27 mouse cellular contexts compared by ENCODE assay signal in genomic region chr7:139079141-139079540, GRCm38 (mm10). TPM values are rescaled to one million over a fixed set of nuclear protein-coding genes. Genes with fewer than 3 reads are reported as not detected.
DNase-seq lines count a peak whose midpoint lies in the region; ATAC-seq and TF ChIP-seq lines count a peak whose summit lies in the region.
"Had no signal": no experiment of that assay in that cellular context is flagged by ENCODE, and none has a peak within 500 bp of the region (broad histone marks: within the 10 kb centered on the region; RNA-seq: fewer than 3 reads in every experiment).

No protein-coding gene starts in this region.

- peaks cover 75% of the 10 kb centered on the region for H3K4me1 ChIP-seq in hindbrain, embryonic 10.5 days (replicated peaks)
- H3K4me1 ChIP-seq in hindbrain, postnatal 0 days (ENCODE audit: insufficient read depth, low read length) = peaks cover 35% of the 10 kb centered on the region
- peaks cover 45% of the 10 kb centered on the region for H3K4me1 ChIP-seq in neural tube, embryonic 11.5 days (ENCODE audit: control insufficient read depth, insufficient read depth, low read length)
- peaks cover 57% of the 10 kb centered on the region for H3K4me1 ChIP-seq in neural tube, embryonic 15.5 days
- peaks cover 31% of the 10 kb centered on the region for H3K4me1 ChIP-seq in hindbrain, embryonic 14.5 days (replicated peaks; ENCODE audit: control insufficient read depth, insufficient read depth, low read length)
- H3K4me1 ChIP-seq: heart, embryonic 15.5 days had no signal

- no peak for TF ChIP-seq CTCF in hindbrain, postnatal 0 days (IDR thresholded peaks at IDR 0.05; ENCODE audit: low read depth)

- no peak overlapping the region for H3K9ac ChIP-seq in hindbrain, postnatal 0 days (replicated peaks; ENCODE audit: low read length)
- no peak overlapping the region for H3K9ac ChIP-seq in neural tube, embryonic 11.5 days (ENCODE audit: low read length)
- no peak overlapping the region for H3K9ac ChIP-seq in neural tube, embryonic 15.5 days (replicated peaks)
- no peak overlapping the region for H3K9ac ChIP-seq in hindbrain, embryonic 14.5 days
- H3K9ac ChIP-seq: heart, embryonic 15.5 days; liver, embryonic 14.5 days had no signal

- no peaks in the 10 kb centered on the region for H3K36me3 ChIP-seq in hindbrain, embryonic 10.5 days
- H3K36me3 ChIP-seq in hindbrain, postnatal 0 days (ENCODE audit: insufficient read depth, low read length) = no peaks in the 10 kb centered on the region
- no peaks in the 10 kb centered on the region for H3K36me3 ChIP-seq in neural tube, embryonic 11.5 days (ENCODE audit: control insufficient read depth, insufficient read depth, low read length)
- H3K36me3 ChIP-seq in neural tube, embryonic 15.5 days = no peaks in the 10 kb centered on the region
- no peaks in the 10 kb centered on the region for H3K36me3 ChIP-seq in hindbrain, embryonic 14.5 days (replicated peaks; ENCODE audit: control insufficient read depth, insufficient read depth)
- H3K36me3 ChIP-seq: heart, embryonic 10.5 days; heart, embryonic 15.5 days had no signal

- no peak for DNase-seq in hindbrain, embryonic 10.5 days (ENCODE audit: low spot score)
- DNase-seq in hindbrain, postnatal 0 days (ENCODE audit: low spot score) = no peak
- no peak for DNase-seq in neural tube, embryonic 11.5 days (ENCODE audit: low spot score)
- no peak for DNase-seq in hindbrain, embryonic 14.5 days (ENCODE audit: low spot score)
- DNase-seq in embryo, embryonic 10 days (ENCODE audit: low spot score) = no peak
- no peak for DNase-seq in Muller cell, postnatal 12 days (ENCODE audit: inconsistent ontology term)
- DNase-seq: adrenal gland, postnatal 10 days; cerebellum, adult 8-10 months; gastrocnemius, postnatal 10 days; heart, adult 11 months; kidney, postnatal 14 days; layer of hippocampus, adult 9-11 months; liver; lung, adult 2 months; right cerebral cortex, postnatal 4 days; thymus, adult 18-20 months; thymus, postnatal 25 days had no signal

- peak overlapping the region; percentile 87 for H3K27ac ChIP-seq in hindbrain, embryonic 10.5 days
- no peak overlapping the region for H3K27ac ChIP-seq in hindbrain, postnatal 0 days
- H3K27ac ChIP-seq in neural tube, embryonic 11.5 days (ENCODE audit: low read depth, low read length) = peak overlapping the region; percentile 77; the same call in 1 of the 2 replicates
- H3K27ac ChIP-seq in neural tube, embryonic 15.5 days (replicated peaks) = no peak overlapping the region
- H3K27ac ChIP-seq in hindbrain, embryonic 14.5 days = 0 out of 2 replicates have a peak overlapping the region, but pooled peaks have one; percentile 33
- H3K27ac ChIP-seq: heart, embryonic 10.5 days; heart, embryonic 15.5 days; liver, embryonic 14.5 days; stomach, postnatal 0 days had no signal

- H3K9me3 ChIP-seq in hindbrain, embryonic 10.5 days = no peaks in the 10 kb centered on the region
- H3K9me3 ChIP-seq in hindbrain, postnatal 0 days (ENCODE audit: low read length) = no peaks in the 10 kb centered on the region
- H3K9me3 ChIP-seq in neural tube, embryonic 11.5 days (ENCODE audit: control insufficient read depth, low read length) = no peaks in the 10 kb centered on the region
- no peaks in the 10 kb centered on the region for H3K9me3 ChIP-seq in neural tube, embryonic 15.5 days (replicated peaks)
- no peaks in the 10 kb centered on the region for H3K9me3 ChIP-seq in hindbrain, embryonic 14.5 days (ENCODE audit: control insufficient read depth, low read length)
- H3K9me3 ChIP-seq: heart, embryonic 10.5 days; heart, embryonic 15.5 days had no signal

- no peak overlapping the region for H3K4me2 ChIP-seq in hindbrain, postnatal 0 days (ENCODE audit: low read depth, low read length)
- H3K4me2 ChIP-seq in neural tube, embryonic 11.5 days (ENCODE audit: low read depth) = no peak overlapping the region; the same call in 1 of the 2 replicates
- H3K4me2 ChIP-seq in neural tube, embryonic 15.5 days = no peak overlapping the region
- H3K4me2 ChIP-seq in hindbrain, embryonic 14.5 days (replicated peaks) = no peak overlapping the region
- H3K4me2 ChIP-seq: heart, embryonic 15.5 days; midbrain, embryonic 11.5 days had no signal

- H3K27me3 ChIP-seq in hindbrain, embryonic 10.5 days (ENCODE audit: insufficient read depth, poor library complexity, severe bottlenecking) = peaks cover 24% of the 10 kb centered on the region
- no peaks in the 10 kb centered on the region for H3K27me3 ChIP-seq in hindbrain, postnatal 0 days (ENCODE audit: insufficient read depth, low read length)
- H3K27me3 ChIP-seq in neural tube, embryonic 11.5 days (ENCODE audit: control insufficient read depth, insufficient read depth, low read length) = no peaks in the 10 kb centered on the region
- H3K27me3 ChIP-seq in neural tube, embryonic 15.5 days (replicated peaks) = no peaks in the 10 kb centered on the region
- H3K27me3 ChIP-seq in hindbrain, embryonic 14.5 days (ENCODE audit: control insufficient read depth, insufficient read depth, low read length) = no peaks in the 10 kb centered on the region

- no peak for ATAC-seq in hindbrain, postnatal 0 days
- no peak for ATAC-seq in neural tube, embryonic 11.5 days (ENCODE audit: insufficient read depth, low FRiP score, low TSS enrichment)
- ATAC-seq in neural tube, embryonic 15.5 days (ENCODE audit: low FRiP score) = no peak
- ATAC-seq in hindbrain, embryonic 14.5 days (ENCODE audit: low FRiP score) = no peak
- ATAC-seq: forebrain, embryonic 14.5 days; intestine, postnatal 0 days had no signal

- no peak overlapping the region for H3K4me3 ChIP-seq in hindbrain, embryonic 10.5 days
- no peak overlapping the region for H3K4me3 ChIP-seq in hindbrain, postnatal 0 days (ENCODE audit: low read length)
- H3K4me3 ChIP-seq in neural tube, embryonic 11.5 days (ENCODE audit: low read depth, low read length) = no peak overlapping the region
- H3K4me3 ChIP-seq in neural tube, embryonic 15.5 days (replicated peaks) = no peak overlapping the region
- H3K4me3 ChIP-seq in hindbrain, embryonic 14.5 days (replicated peaks; ENCODE audit: low read length) = no peak overlapping the region
- H3K4me3 ChIP-seq: heart, embryonic 10.5 days; heart, embryonic 15.5 days; myocyte had no signal

- 68% methylated on average over 7 of the region's 7 CpGs for WGBS in hindbrain, embryonic 10.5 days
- 70% methylated on average over 7 of the region's 7 CpGs for WGBS in hindbrain, postnatal 0 days
- WGBS in neural tube, embryonic 11.5 days = 76% methylated on average over 7 of the region's 7 CpGs
- WGBS in neural tube, embryonic 15.5 days = 73% methylated on average over 7 of the region's 7 CpGs
- WGBS in hindbrain, embryonic 14.5 days = 65% methylated on average over 7 of the region's 7 CpGs

RNA-seq across cellular contexts. Expression of gene Dpysl4, which starts 6.7 kb away (rescaled TPM):
- polyA plus RNA-seq in hindbrain, embryonic 10.5 days (2016; fragmentation: Nextera tagmentation; extraction: Ambion mirVana) = 122 and 257 TPM in 2 replicates
- 170 and 187 TPM in 2 replicates for total RNA-seq in hindbrain, postnatal 0 days (2014; rRNA removed)
- polyA plus RNA-seq in hindbrain, postnatal 0 days (2015; fragmentation: Nextera tagmentation; extraction: Ambion mirVana) = 157 and 161 TPM in 2 replicates
- 295 and 318 TPM in 2 replicates for polyA plus RNA-seq in neural tube, embryonic 11.5 days (2014; fragmentation: Nextera tagmentation; extraction: Ambion mirVana)
- polyA plus RNA-seq in neural tube, embryonic 15.5 days (2015; fragmentation: Nextera tagmentation; extraction: Ambion mirVana) = 153 and 181 TPM in 2 replicates
- polyA plus RNA-seq in hindbrain, embryonic 14.5 days (2014; fragmentation: Nextera tagmentation; extraction: Ambion mirVana) = 211 and 216 TPM in 2 replicates
- total RNA-seq: megakaryocyte progenitor cell, adult 5-6 weeks had no signal
- polyA plus RNA-seq: myocyte had no signal

Comparison
In these comparisons a context has a peak if more than half of its experiments do, and no peak if none do; other contexts are left out.
1. H3K27ac ChIP-seq: peak in hindbrain, embryonic 10.5 days (single experiment), neural tube, embryonic 11.5 days (single experiment) and hindbrain, embryonic 14.5 days (single experiment); none in hindbrain, postnatal 0 days (single experiment) and neural tube, embryonic 15.5 days (single experiment).